Mouse (Mus musculus): ENCODE measurements around the gene Trim12a. TPM values are rescaled to one million over a fixed set of nuclear protein-coding genes. Genes with fewer than 3 reads are reported as not detected.
"Not testable (repeated sequence)": the region's sequence is repeated elsewhere in the genome, so short reads cannot be mapped to it uniquely, and the experiment has no call there.

Gene Trim12a
- polyA plus RNA-seq (2015; fragmentation: Nextera tagmentation; extraction: Ambion mirVana) = 6.2 TPM in 2 replicates

GRCm38 (mm10) chr7:104315369-104316080, at the start of gene Trim12a:
Gene Trim12a, minus strand, starts transcription at chr7:104315466.
- H3K4me3 ChIP-seq (replicated peaks) = peak within 1 kb of the TSS; percentile 47
- H3K9ac ChIP-seq = peak within 1 kb of the TSS; percentile 9; the same call in 1 of the 2 replicates
- H3K36me3 ChIP-seq; H3K4me1 ChIP-seq; H3K27me3 ChIP-seq (replicated peaks); H3K9me3 ChIP-seq: not testable (repeated sequence)
- peak; percentile 93 for ATAC-seq (ENCODE audit: insufficient read depth, low FRiP score, low read depth)
- peak within 1 kb of the TSS; percentile 50 for H3K4me2 ChIP-seq
- WGBS = 16% methylated on average over 4 of the region's 4 CpGs
- H3K27ac ChIP-seq = peak within 1 kb of the TSS; percentile 11; the same call in 1 of the 2 replicates

- Histone ChIP-seq H3K27me3 (replicated peaks) (no peaks in the 10 kb centered on the region), H3K27ac (no peak overlapping the region), H3K4me1 (no peaks in the 10 kb centered on the region), H3K4me2 (peak overlapping the region; percentile 57), H3K9me3 (no peaks in the 10 kb centered on the region), H3K9ac (no peak overlapping the region), H3K4me3 (replicated peaks) (peak overlapping the region; percentile 47), H3K36me3 (no peaks in the 10 kb centered on the region)
- WGBS = 70% methylated on average over 2 of the region's 2 CpGs
- no peak for ATAC-seq (ENCODE audit: insufficient read depth, low FRiP score, low read depth)
Observed at GRCm38 (mm10) chr7:104353600-104353967, 38.3 kb upstream of the Trim12a start.

GRCm38 (mm10) chr7:104352717-104353599, 37.7 kb upstream of the Trim12a start, which contains the start of gene Trim12c:
Gene Trim12c, minus strand, starts transcription at chr7:104353362.
- Histone ChIP-seq H3K9me3 (no peaks in the 10 kb centered on the region), H3K27me3 (replicated peaks) (no peaks in the 10 kb centered on the region), H3K4me2 (peak within 1 kb of the TSS; percentile 57), H3K27ac (peak within 1 kb of the TSS; percentile 77), H3K36me3 (no peaks in the 10 kb centered on the region), H3K4me1 (no peaks in the 10 kb centered on the region), H3K4me3 (replicated peaks) (peak within 1 kb of the TSS; percentile 47), H3K9ac (no peak within 1 kb of the TSS)
- 2% methylated on average over 14 of the region's 14 CpGs for WGBS
- ATAC-seq (ENCODE audit: insufficient read depth, low FRiP score, low read depth) = peak; percentile 100

- not testable (repeated sequence) for H3K36me3 ChIP-seq; H3K9me3 ChIP-seq; H3K9ac ChIP-seq; H3K4me1 ChIP-seq; H3K4me2 ChIP-seq; H3K4me3 ChIP-seq (replicated peaks); H3K27me3 ChIP-seq (replicated peaks); ATAC-seq (ENCODE audit: insufficient read depth, low FRiP score, low read depth); H3K27ac ChIP-seq
- 88% methylated on average over 4 of the region's 4 CpGs for WGBS
Observed at GRCm38 (mm10) chr7:104348043-104348442, 32.8 kb upstream of the Trim12a start.

- not testable (repeated sequence) for H3K9ac ChIP-seq; H3K27me3 ChIP-seq (replicated peaks); H3K4me3 ChIP-seq (replicated peaks); H3K27ac ChIP-seq; ATAC-seq (ENCODE audit: insufficient read depth, low FRiP score, low read depth); H3K4me1 ChIP-seq; H3K4me2 ChIP-seq; H3K9me3 ChIP-seq; H3K36me3 ChIP-seq
- 93% methylated on average over 4 of the region's 4 CpGs for WGBS
Observed at GRCm38 (mm10) chr7:104340744-104341143, 25.5 kb upstream of the Trim12a start.

GRCm38 (mm10) chr7:104335547-104335946, 20.3 kb upstream of the Trim12a start:
- H3K9me3 ChIP-seq; H3K4me3 ChIP-seq (replicated peaks); H3K4me1 ChIP-seq; H3K27ac ChIP-seq; H3K9ac ChIP-seq; H3K36me3 ChIP-seq; ATAC-seq (ENCODE audit: insufficient read depth, low FRiP score, low read depth); H3K27me3 ChIP-seq (replicated peaks); H3K4me2 ChIP-seq: not testable (repeated sequence)
- 79% methylated on average over 3 of the region's 3 CpGs for WGBS

GRCm38 (mm10) chr7:104329171-104329570, 13.9 kb upstream of the Trim12a start, which contains the start of gene Trim34b:
Gene Trim34b, plus strand, starts transcription at chr7:104329471.
- not testable (repeated sequence) for H3K9me3 ChIP-seq; H3K27me3 ChIP-seq (replicated peaks); H3K4me3 ChIP-seq (replicated peaks); H3K4me1 ChIP-seq; H3K9ac ChIP-seq; H3K4me2 ChIP-seq; H3K27ac ChIP-seq; ATAC-seq (ENCODE audit: insufficient read depth, low FRiP score, low read depth); H3K36me3 ChIP-seq
- 100% methylated on average over 2 of the region's 2 CpGs for WGBS

GRCm38 (mm10) chr7:104322028-104322427, 6.8 kb upstream of the Trim12a start:
- no peaks in the 10 kb centered on the region for H3K4me1 ChIP-seq
- 54% methylated on average over 9 of the region's 9 CpGs for WGBS
- no peak overlapping the region for H3K27ac ChIP-seq
- H3K9ac ChIP-seq = no peak overlapping the region
- no peak overlapping the region for H3K4me3 ChIP-seq (replicated peaks)
- H3K36me3 ChIP-seq = no peaks in the 10 kb centered on the region
- H3K27me3 ChIP-seq (replicated peaks) = no peaks in the 10 kb centered on the region
- H3K9me3 ChIP-seq = no peaks in the 10 kb centered on the region
- H3K4me2 ChIP-seq = no peak overlapping the region
- ATAC-seq (ENCODE audit: insufficient read depth, low FRiP score, low read depth) = no peak

- peak overlapping the region; percentile 11; the same call in 1 of the 2 replicates for H3K27ac ChIP-seq
- H3K36me3 ChIP-seq = no peaks in the 10 kb centered on the region
Observed at GRCm38 (mm10) chr7:104314796-104315353, 391 bp downstream of the Trim12a start.

GRCm38 (mm10) chr7:104291638-104292400, 23.4 kb downstream of the Trim12a start:
- Histone ChIP-seq H3K36me3 (no peaks in the 10 kb centered on the region), H3K4me2 (no peak overlapping the region), H3K27ac (no peak overlapping the region), H3K27me3 (replicated peaks) (no peaks in the 10 kb centered on the region), H3K9ac (no peak overlapping the region), H3K4me3 (replicated peaks) (no peak overlapping the region), H3K4me1 (no peaks in the 10 kb centered on the region), H3K9me3 (no peaks in the 10 kb centered on the region)
- no peak for ATAC-seq (ENCODE audit: insufficient read depth, low FRiP score, low read depth)
- WGBS = 84% methylated on average over 5 of the region's 5 CpGs

More at GRCm38 (mm10) chr7:104314796-104315353, 391 bp downstream of the Trim12a start:
- peak; percentile 31; the same call in 1 of the 2 replicates for ATAC-seq (ENCODE audit: insufficient read depth, low FRiP score, low read depth)
- peak overlapping the region; percentile 9; the same call in 1 of the 2 replicates for H3K9ac ChIP-seq
- 7% methylated on average over 15 of the region's 15 CpGs for WGBS
- H3K27me3 ChIP-seq (replicated peaks) = no peaks in the 10 kb centered on the region
- no peaks in the 10 kb centered on the region for H3K4me1 ChIP-seq
- H3K9me3 ChIP-seq = no peaks in the 10 kb centered on the region
- H3K4me3 ChIP-seq (replicated peaks) = peak overlapping the region; percentile 47
- H3K4me2 ChIP-seq = peak overlapping the region; percentile 50

GRCm38 (mm10) chr7:104290641-104291040, 24.6 kb downstream of the Trim12a start:
- Histone ChIP-seq H3K9ac (no peak overlapping the region), H3K36me3 (no peaks in the 10 kb centered on the region), H3K4me3 (replicated peaks) (no peak overlapping the region), H3K4me1 (no peaks in the 10 kb centered on the region), H3K4me2 (no peak overlapping the region), H3K27ac (no peak overlapping the region), H3K27me3 (replicated peaks) (no peaks in the 10 kb centered on the region), H3K9me3 (no peaks in the 10 kb centered on the region)
- WGBS = 95% methylated on average over 1 of the region's 1 CpGs
- ATAC-seq (ENCODE audit: insufficient read depth, low FRiP score, low read depth) = no peak
